Mouse (Mus musculus) CD4-positive helper T cell, adult 2 months (primary cell): ENCODE data around the gene Trap1.
A peak's percentile ranks its signal among the peaks of the same experiment; 100 is the strongest.
"Not testable (repeated sequence)": the region's sequence is repeated elsewhere in the genome, so short reads cannot be mapped to it uniquely, and the experiment has no call there.

Experiments used
- DNase-seq: peaks from one replicate; pipeline ENCODE4 v3.0.0-alpha.2; 2012; ENCODE audit warnings: low read depth, missing footprints, low spot score

The Trap1 gene

GRCm38 (mm10) chr16:4036807-4037206 lies 40.8 kb downstream of the Trap1 start, which contains the start of gene Dnase1:
TSS of gene Dnase1 (plus strand) at chr16:4036942.
- no peak for DNase-seq

- no peak for DNase-seq
Measured at GRCm38 (mm10) chr16:4035575-4035974, 42.1 kb downstream of the Trap1 start.

- no peak for DNase-seq
Measured at GRCm38 (mm10) chr16:4034476-4034875, 43.2 kb downstream of the Trap1 start.

- no peak for DNase-seq
Measured at GRCm38 (mm10) chr16:4033971-4034370, 43.7 kb downstream of the Trap1 start.

GRCm38 (mm10) chr16:4032341-4032748 lies 45.3 kb downstream of the Trap1 start:
- DNase-seq: peak; percentile 38

- DNase-seq: no peak
Measured at GRCm38 (mm10) chr16:4031441-4032274, 46.0 kb downstream of the Trap1 start.

- no peak for DNase-seq
Measured at GRCm38 (mm10) chr16:4030501-4030900, 47.1 kb downstream of the Trap1 start.

GRCm38 (mm10) chr16:4029371-4029841 lies 48.2 kb downstream of the Trap1 start:
- no peak for DNase-seq

- DNase-seq: no peak
Measured at GRCm38 (mm10) chr16:4027211-4027610, 50.4 kb downstream of the Trap1 start.

GRCm38 (mm10) chr16:4026672-4027071 lies 51.0 kb downstream of the Trap1 start:
- DNase-seq: no peak

- no peak for DNase-seq
Measured at GRCm38 (mm10) chr16:4022719-4023118, 54.9 kb downstream of the Trap1 start.

- no peak for DNase-seq
Measured at GRCm38 (mm10) chr16:4021241-4021640, 56.4 kb downstream of the Trap1 start.

- not testable (repeated sequence) for DNase-seq
Measured at GRCm38 (mm10) chr16:4017466-4017865, 60.2 kb downstream of the Trap1 start.

- not testable (repeated sequence) for DNase-seq
Measured at GRCm38 (mm10) chr16:4016786-4017185, 60.8 kb downstream of the Trap1 start.

GRCm38 (mm10) chr16:4014040-4014668 lies 63.5 kb downstream of the Trap1 start:
- DNase-seq: no peak

- DNase-seq: no peak
Measured at GRCm38 (mm10) chr16:4012882-4013570, 64.6 kb downstream of the Trap1 start.

- peak; percentile 98 for DNase-seq
Measured at GRCm38 (mm10) chr16:4003489-4004398, 73.9 kb downstream of the Trap1 start, which contains the start of gene Slx4. TSS of gene Slx4 (minus strand) at chr16:4003770.
